Mouse (Mus musculus): ENCODE measurements at regions not wholly inside any gene's neighbourhood (a gene's known extent, or its start where the extent isn't known, plus 50 kb on each side); places are given as distances from the start of the nearest gene placed in this dataset.

DNA sequence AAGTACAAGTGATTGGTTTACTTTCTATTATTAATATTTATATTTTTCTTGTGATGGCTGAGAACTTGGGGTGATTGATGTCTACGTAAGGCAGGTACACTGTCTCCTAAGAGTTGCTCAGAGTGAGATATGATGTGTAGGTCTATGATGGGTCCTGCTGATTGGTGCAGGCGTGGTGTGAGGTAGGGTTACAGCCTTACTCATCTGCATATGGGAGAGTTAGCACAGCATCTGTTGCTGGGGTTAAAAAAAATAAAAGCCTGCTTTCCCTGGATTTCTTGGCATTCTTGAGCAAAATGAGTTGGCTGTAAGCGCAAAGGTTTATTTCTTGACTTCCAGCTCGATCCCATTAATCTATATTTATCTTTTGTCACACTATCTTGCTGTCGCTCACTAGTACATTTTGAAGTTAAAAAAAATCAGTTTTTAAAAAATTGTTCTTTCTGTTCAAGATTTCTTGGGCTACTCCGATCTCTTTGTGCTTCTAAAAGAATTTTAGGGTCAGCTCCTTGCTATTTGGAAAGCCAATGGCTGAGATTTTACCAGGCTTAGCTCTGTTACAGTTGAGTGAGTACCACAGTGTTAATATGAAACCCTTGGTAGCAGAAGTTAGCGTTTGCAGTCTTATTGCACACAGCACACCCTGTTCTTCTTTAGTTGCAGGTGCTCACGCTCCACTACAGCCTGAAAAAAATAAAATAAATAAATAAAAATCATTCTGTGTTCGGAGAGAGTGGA is 482.0 kb downstream of the Plekhb2 start:
- TF ChIP-seq POLR2A (IDR thresholded peaks at IDR 0.05; ENCODE audit: borderline replicate concordance, insufficient read depth, low read length): no peak
- TF ChIP-seq CTCF (IDR thresholded peaks at IDR 0.05; ENCODE audit: borderline replicate concordance, insufficient read depth, low read depth, low read length): no peak
